Mouse (Mus musculus) heart, postnatal 10 days (tissue): Measurements from ENCODE around the gene Pdia4. TPM values are rescaled to one million over a fixed set of nuclear protein-coding genes. Genes with fewer than 3 reads are reported as not detected.
A peak's percentile ranks its signal among the peaks of the same experiment; 100 is the strongest.
"Not testable (repeated sequence)": the region's sequence is repeated elsewhere in the genome, so short reads cannot be mapped to it uniquely, and the experiment has no call there.

ENCODE experiments used
- DNase-seq, 2 experiments: peaks; one replicate each; pipeline ENCODE4 v3.0.0; 2021
- intact Hi-C: fragments of 180-260 bp; cut with DNase I; formaldehyde crosslinking; loops from one replicate; pipeline ENCODE4 v1.15.1; 2025
- total RNA-seq, 2 experiments: library from RNA; stranded (reverse); gene quantifications; 2 replicates each; pipeline ENCODE4 v1.2.3; 2021

Pdia4 gene
- total RNA-seq, 2 experiments from 2014 or later = 43.2 to 57.8 TPM

DNA sequence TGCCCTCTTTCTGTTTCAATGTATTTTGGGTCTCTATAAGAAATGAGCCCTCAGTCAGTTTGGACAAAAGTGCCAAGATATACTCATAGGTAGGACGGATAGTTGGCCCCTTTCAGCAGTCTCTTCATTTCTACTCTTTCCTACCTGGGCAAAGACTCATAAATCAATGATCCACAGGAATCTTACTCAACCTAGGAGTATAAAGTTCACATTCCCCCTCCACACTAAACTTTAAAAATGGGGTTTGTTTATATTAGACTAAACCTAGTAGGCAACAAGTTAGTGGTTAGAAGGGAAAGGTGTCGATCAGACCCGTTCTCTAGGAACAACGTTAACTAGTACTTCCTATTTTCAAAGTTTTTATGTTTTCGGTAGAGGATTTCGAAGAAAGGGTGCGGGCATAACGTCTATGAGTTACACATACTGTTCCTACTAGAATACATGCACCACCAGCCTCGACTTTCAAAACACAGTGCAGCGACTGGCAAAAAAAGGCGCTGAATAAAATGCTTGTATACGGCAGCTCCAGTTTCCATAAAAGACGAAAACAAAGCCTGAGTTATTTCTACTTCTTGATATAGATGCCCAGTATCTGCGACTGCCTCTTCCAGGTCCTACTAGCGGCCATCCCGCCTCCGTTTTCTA is 837 bp downstream of the Pdia4 start:
- no peak for DNase-seq
- intact Hi-C loops = loop anchor here (2.0 kb wide), 1 partner anchor 16 kb away; no protein-coding TSS in a partner anchor

DNA sequence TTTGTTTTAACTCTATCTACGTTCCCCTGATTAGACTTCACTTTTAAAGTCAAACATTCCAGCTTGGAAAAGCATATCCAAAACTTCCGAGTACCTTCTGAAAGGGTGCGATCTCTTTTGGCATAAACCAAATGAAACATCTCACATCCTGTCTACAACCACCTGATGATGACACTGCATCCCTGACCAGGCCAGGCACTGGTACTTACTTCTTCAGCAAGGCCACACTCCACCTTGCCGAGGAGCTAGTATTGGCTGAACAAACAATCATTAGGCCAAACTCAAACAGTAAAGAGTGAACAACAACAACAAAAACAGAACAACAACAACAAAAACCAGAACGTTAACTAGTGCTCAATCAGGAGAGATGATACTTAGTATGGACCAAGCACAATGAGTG is 1.9 kb downstream of the Pdia4 start:
- no peak for DNase-seq
- intact Hi-C loops = no loop called here

DNA sequence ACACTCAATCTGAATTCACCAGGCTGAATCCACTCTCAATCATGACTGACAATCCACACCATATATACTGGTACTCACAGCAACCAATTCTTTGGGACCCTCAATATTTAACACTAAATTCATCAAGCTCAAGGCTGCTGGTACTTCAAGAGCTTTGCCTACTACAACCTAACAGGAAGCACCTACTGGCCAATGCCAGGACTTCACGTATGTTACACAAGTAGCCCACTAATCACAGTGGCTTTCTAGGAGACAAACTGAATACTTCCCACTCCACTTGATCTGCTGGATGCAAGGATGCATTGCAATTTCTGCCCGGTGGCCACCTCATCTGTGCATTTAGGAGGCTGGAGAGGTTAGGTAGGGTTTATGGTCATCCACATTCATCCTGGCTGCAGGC is 3.0 kb downstream of the Pdia4 start:
- DNase-seq = no peak
- intact Hi-C loops = no loop called here

DNA sequence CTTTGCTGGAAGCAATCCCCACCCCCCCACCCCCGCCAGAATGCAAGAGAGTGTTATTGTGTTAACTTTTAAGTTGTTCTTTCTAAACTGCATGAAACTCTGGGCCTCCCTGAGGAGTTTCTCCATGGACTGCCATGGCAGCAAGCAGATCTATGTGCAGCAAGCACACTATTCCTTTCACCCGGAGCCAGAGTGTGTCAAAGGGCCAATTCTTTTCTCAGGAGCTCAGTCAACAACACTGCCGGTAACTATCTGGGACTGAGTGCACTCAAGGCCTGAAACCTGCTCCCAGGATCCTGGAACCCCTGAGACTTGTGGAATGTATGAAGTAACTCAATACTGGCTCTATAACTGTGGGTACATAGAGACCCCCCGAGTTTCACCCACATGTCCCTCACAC is 4.2 kb downstream of the Pdia4 start:
- intact Hi-C loops = no loop called here
- DNase-seq = no peak

DNA sequence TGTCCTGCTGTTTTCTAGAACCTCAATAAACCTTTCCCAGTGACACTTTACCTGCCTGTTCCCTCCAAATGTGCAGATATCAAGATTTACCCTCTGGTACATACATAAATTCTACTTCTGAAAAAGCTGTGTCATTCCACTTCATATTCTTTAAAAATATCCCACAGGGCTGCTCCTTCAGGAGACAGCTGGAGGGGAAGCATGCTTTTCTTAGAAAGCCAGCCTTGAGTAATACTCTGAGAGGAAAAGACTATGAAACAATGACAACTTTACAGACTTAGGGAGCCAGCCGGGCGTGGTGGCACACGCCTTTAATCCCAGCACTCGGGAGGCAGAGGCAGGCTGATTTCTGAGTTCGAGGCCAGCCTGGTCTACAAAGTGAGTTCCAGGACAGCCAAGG is 4.7 kb downstream of the Pdia4 start:
- DNase-seq = no peak
- intact Hi-C loops = no loop called here

DNA sequence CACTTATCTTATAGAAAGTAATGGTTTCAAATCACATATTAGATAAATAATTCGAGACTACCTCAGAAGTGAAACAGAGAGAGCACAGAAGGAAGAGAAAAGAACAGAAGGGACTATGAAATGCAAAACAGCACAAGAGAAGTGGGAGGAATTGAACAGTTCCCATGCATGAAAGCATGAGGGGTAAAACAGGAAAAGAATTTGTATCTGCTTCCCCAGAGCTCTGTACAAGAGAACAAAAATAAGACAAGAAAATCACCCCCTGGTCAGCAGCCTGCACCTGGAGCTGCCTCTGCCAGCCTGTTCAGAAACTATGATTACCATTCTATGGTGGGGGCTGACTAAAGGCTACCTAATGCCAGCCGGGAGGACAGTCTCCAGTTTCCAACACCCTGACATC is 5.8 kb downstream of the Pdia4 start:
- DNase-seq = no peak
- intact Hi-C loops = no loop called here

DNA sequence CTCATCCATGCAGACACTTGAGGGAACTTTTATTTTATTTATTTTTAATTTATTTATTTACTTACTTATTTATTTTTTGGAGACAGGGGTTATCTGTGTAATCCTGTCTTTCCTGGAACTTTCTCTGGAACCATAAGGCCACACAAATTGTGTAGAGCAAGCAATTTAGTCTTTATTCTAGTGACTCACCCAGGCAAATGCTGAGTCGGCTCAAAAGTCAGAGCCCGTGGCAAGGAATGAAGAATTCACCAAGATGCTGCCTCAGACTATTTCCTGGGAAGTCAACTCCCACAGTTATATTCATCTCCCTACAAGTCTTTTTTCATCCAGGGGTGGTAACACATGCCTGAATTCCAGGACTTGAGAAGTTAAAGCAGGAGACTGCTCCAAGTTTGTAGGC is 7.7 kb downstream of the Pdia4 start:
- no peak for DNase-seq
- intact Hi-C loops = no loop called here

DNA sequence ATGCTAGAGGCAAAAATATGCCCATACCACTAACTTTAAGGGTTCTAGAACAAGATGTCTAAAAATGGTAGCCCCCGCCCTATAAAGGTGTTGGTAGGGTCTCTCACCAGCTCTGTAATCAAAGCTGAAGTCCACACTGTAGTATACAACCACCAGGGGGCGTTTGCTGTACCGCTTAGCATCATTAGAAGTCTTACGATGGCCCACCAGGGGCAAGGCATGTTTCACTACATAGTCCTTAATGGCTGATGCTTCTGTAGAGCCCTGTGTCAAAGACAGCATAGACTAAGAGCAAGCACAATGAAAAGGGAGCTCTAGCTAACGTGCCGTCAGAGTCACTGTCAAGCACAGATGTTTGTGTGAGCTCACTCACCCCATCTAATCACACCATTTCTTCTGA is 14.2 kb downstream of the Pdia4 start:
- DNase-seq = peak; percentile 63 to 79
- intact Hi-C loops = loop anchor here (1.0 kb wide), 1 partner anchor 30 kb away; no protein-coding TSS in a partner anchor

DNA sequence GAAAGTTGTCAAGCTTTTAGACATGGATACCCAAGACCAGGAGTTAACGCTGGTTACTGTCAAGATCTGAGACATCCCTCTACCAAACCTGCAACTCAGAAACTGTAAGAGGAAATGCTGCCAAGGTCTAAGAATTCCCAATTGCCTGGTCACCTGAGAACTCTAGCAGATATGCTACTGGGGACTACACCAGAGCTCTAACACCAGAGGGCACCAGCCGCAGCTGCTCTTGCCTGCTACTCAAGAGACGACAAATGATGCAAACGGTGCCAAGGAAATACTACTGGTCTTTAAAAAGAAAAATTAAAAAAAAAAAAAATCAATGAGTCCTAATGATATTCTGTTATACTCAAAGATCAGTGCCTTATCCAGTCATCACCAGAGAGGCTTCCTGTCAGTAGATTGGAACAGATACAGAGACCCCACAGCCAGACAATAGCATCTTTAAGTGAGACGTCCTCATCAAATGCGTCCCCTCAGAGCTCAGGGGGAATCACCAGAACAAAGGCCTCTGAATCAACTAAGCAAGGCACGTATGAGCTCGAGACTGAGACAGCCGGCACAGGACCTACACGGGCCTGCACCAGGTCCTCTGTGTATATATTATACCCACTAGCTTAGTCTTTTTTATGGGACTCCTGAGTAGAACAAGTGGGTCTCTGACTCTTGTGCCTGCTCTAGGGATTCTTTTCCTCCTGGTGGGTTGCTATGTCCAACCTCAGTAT is 19.0 kb downstream of the Pdia4 start:
- intact Hi-C loops = no loop called here

DNA sequence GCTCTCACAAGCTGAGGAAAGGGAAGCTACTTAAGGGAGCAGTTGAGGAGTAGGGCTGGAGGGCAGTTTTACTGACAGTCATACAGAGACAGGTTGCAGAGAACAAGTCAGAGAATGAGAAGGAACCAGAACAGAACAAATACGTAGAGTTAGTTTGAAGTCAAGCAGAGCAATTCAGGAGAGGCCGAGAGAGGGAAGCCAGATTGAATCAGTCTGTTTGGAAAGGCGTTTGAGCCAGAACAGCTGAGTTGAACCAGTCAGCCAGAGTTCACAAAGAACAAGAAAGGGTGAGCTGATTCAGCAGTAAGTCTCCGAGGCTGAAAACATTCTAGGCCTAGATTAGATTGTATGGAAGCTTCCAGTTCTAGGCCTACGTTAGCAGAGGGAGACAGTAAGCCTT is 19.9 kb downstream of the Pdia4 start:
- DNase-seq = no peak
- intact Hi-C loops = no loop called here

More for the DNA sequence above, 19.0 kb downstream of the Pdia4 start:
- peak; percentile 41 to 51 for DNase-seq

DNA sequence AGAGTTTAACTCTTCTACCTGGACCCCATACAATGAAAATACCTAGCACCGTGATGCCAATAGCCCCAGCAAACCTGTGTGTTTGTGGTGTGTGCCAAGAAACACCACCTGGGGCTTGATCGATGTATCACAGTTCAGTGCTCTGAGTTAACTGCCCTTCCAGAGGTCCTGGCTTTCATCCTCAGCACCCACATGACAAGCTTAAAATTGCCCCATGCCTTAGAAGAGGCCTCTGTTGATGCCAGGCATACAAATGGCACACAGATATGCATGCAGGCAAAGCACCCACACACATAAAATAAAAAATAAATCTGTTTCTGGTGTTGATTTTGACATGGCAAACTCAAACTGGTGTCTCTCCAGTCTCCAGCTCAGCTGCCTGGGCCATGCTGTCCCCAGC is 20.7 kb downstream of the Pdia4 start:
- intact Hi-C loops = no loop called here
- no peak for DNase-seq

DNA sequence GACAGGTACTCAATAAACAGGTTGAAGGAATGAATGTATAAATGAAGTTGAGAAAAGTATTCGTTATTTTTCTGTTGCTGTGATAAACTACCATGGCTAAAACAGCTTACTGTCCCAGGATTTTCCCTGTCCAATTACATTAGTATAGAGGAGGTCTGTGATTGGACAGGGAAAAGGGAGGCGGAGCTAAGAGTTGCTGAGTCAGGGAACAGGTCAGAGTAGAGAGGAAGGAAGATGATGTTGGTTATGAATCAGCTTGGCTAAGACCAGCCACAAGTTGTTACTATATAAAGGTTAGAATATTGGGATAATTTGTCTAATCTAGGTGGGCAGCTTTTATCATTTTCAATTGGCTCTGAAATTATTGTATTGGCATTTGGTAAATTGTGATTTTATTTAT is 22.5 kb downstream of the Pdia4 start:
- DNase-seq = peak; percentile 22 to 41
- intact Hi-C loops = no loop called here

DNA sequence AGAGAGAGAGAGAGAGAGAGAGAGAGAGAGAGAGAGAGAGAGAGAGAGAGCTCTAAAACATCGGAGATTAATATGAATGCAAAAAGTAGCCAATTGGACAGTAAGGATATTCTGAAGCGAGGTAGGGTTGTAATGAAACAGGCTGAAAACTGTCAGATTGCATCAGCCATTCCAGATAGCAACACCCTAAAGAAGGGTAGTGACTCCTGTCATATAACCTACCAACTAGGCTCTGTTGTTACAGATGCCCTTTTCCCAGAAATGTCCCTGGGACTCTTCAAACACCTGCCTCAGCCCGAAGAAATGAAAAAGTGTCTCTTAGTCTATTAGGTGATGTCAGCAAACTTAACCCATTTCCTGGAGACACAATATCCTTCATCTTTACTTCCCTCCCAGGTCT is 24.4 kb downstream of the Pdia4 start:
- intact Hi-C loops = no loop called here
- DNase-seq = peak; percentile 22 to 45

DNA sequence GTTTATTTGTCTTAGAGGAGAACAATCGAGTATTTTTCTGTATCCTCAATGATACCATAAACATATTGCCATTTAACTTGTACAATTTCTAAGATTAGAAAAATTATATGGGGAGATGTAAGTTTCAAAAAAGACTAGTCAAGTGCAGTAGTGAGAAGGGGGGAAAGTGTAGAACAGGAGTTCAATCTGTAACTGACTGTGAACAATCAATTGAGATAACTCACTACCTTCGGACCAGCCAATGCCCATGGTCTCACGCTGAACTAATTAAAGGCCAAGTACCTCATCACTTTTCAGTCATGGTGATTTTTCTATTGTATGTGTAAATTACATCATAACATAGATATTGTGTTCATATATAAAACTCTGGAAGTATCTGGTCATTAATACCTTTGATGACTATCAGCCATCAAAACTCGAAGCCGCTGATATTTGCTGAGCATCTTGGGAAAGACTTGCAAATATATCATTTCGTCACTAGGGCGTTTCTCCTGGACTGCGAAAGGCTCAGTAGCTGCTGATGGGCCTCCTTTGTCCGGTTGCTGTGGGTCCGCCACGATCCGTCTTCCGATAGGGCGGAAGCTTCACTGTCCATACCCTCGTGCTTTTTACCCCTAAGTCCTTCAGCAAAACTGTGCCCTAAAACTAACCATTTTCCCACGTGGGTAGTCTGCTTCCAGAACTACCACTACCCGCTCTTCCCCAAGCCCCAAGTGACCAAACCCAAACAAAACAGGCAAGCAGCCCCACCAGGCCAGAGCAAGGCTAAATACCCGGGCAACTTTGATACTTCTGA is 25.1 kb downstream of the Pdia4 start:
- DNase-seq = peak; percentile 87 to 89
- intact Hi-C loops = no loop called here

DNA sequence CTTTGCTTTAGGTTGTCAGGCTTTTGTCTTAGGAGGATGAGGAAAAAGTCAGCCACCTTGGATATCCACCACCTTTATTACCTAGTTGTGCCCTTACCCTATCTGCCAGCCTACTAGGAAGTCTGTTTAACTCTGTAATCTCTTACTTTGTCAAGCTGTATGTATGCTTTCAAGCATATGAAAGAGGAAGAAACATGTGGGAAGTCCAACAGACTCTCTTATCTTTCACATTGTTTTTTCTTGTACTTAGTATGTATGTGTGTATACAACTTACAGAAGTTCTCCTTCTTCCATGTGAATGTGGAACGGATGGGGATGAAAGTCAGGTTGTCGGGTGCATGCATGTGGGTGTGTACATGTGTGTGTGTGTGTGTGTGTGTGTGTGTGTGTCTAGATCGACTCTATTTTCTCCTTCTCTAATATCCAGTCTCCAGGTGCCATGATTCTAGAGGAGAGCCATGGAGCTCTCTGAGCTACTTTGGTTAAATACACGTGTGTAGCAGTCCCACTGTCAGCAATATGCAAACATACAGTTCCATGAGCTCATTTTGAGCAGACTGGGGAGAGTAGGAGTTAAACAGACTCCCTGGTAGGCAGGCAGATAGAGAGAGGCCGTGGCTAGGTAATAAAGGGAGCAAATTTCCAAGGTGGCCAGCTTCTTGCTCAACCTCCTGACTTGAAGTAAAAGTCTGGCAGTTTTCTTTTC is 28.4 kb downstream of the Pdia4 start:
- no peak for DNase-seq
- intact Hi-C loops = no loop called here

DNA sequence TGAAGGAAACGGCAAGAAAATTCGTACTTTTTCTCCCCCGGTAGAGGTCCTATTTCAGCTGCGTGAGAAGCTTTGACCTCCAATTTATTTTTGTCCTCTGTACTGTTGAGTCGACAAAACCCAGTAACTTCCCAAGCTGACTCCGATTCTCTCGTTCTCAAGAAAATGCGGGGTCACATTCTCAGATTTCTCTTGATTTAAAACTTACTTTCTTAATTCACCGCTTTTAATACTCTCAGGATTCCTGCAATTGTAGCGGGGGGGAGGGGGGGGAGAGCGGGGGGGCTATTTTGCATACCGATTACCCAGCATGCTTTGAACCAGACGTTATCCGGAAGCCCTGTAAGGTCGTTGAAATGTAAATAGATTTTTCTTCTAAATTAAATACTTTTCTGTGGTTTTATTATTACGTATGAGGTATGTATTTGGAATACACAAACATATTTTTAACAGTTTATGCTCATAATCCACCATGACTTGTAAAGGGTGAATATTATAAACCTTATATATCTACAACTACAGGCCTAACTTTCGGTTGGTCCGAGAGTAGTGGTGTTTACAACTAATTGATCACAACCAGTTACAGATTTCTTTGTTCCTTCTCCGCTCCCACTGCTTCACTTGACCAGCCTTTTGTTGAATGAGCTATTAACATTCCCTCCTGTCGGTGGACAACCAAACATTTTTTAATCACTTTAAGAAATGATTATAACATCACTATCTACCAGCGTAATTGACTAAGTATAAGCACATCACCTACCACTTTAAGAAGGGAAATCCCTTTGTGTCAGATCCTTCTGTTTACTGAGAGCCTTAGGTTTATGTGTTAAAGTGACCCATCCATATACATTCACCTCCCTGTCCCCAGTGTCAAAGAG is 31.9 kb downstream of the Pdia4 start:
- intact Hi-C loops = no loop called here
- peak; percentile 62 to 68 for DNase-seq

DNA sequence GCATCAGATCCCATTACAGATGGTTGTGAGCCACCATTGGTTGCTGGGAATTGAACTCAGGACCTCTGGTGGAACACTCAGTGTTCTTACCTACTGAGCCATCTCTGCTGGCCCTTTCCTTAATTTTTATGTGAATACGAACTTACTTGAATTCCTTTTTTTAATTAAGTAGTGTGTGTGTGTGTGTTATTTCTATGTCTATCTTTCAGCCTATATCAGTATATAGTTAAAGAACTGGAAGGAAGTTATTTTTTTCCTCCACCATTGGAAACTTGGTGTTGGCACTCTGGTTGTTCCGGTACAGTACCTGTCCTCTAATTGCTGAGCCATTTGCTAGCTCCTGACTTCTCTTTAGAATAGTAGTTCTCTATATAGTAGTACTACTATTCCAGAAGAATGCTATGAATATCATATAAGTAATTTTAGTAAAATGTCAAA is 32.6 kb downstream of the Pdia4 start:
- DNase-seq = peak in 1 of 2 experiments; percentile 22
- intact Hi-C loops = no loop called here

DNA sequence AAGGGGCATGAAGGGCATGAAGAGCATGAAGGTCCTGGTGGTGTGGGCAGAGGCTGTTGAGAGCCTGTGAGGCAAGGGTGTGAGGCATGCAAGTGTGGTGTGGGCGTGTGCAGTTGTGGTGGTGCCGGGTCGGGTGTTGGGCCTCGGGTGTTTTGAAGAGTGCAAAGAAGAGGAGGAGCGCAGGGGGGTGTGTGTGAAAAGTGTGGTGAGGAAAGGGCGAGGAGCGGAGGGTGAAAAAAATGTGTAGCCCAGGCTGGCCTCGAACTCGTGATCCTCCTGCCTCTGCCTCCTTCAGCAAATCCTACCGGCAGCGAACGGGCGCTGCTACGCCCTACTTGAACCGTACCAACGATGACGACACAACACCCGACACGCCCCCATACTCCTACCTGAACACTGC is 41.5 kb downstream of the Pdia4 start:
- DNase-seq, intact Hi-C loops: not testable (repeated sequence)

DNA sequence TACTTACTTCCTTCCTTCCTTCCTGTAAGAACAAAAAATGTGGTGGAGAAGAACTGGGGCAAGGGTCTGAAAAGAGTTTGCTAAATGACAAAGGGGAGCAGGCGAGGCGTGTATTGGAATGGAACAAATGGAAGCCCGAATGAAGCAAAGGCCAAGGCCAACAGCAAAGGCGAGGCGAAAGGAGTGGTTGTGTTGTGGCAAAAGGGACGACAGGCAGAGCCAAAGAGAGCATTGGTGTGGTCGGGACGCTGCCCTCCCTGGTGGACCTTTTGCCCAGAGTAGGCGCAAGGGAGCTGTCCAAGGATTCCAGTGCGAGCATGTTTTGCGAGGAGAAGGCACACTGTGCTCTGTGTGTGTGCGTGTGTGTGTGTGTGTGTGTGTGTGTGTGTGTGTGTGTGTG is 42.1 kb downstream of the Pdia4 start:
- intact Hi-C loops, DNase-seq: not testable (repeated sequence)

DNA sequence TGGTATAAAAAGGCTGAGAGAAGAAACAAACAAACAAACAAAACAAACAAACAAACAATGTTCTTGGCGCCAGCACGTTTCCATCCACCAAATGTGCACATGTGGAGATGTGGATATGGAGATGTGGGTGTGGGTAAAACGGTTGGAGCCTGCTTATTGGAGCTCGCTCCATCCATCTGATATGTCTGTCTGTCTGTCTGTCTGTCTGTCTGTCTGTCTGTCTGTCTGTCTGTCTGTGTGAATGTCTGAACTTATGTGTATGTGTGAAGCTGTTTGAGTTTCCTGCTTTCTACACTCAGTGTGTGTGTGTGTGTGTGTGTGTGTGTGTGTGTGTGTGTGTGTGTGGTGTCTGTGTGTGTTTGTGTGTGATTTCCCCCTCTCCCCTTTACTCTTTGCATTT is 43.4 kb downstream of the Pdia4 start:
- DNase-seq = not testable (repeated sequence)

More for the DNA sequence above, 43.4 kb downstream of the Pdia4 start:
- intact Hi-C loops = not testable (repeated sequence)
